In the genomic region with DNA sequence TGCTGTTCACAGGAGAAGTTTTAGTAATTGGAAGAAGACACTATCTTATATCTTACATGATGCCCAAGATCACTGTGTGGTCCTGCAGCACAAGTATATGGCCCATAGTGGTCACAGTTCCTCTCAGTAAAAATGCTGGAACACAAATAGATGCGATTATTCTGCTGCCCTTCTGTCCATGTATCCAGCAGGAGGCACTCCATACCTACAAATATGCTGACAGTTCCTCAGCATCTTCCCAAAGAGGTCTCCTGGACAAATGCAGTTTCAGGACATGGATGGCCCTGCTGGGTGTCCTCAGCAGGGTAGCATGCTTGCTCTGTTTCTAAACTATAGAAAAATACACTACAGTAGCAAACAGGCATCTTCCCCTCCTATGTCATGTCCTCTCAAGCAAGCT, we compare ENCODE assay signal across 14 mouse cellular contexts. TPM values are rescaled to one million over a fixed set of nuclear protein-coding genes. Genes with fewer than 3 reads are reported as not detected.
A peak's percentile ranks its signal among the peaks of the same experiment; 100 is the strongest.
DNase-seq lines count a peak whose midpoint lies in the region; ATAC-seq and TF ChIP-seq lines count a peak whose summit lies in the region.
"Not testable (repeated sequence)": the region's sequence is repeated elsewhere in the genome, so short reads cannot be mapped to it uniquely, and the experiment has no call there.
"Had no signal": no experiment of that assay in that cellular context is flagged by ENCODE, and none has a peak within 500 bp of the region (broad histone marks: within the 10 kb centered on the region; RNA-seq: fewer than 3 reads in every experiment).

No protein-coding gene starts in this region.

- TF ChIP-seq EP300 in heart, adult 2 months (IDR thresholded peaks at IDR 0.05; ENCODE audit: insufficient read depth, low read depth, low read length); lung, postnatal 0 days (IDR thresholded peaks at IDR 0.05): not testable (repeated sequence)

- TF ChIP-seq CTCF in heart, adult 2 months (IDR thresholded peaks at IDR 0.05), result peak; percentile 53
- peak; percentile 64 for TF ChIP-seq CTCF in lung, postnatal 0 days (IDR thresholded peaks at IDR 0.05)

- not testable (repeated sequence) for ATAC-seq in lung, postnatal 0 days

- H3K4me2 ChIP-seq in lung, postnatal 0 days (replicated peaks; ENCODE audit: low read depth, low read length), result not testable (repeated sequence)

- TF ChIP-seq POLR2A in heart, adult 2 months (IDR thresholded peaks at IDR 0.05; ENCODE audit: insufficient read depth, low read depth, low read length), result not testable (repeated sequence)

- not testable (repeated sequence) for H3K4me3 ChIP-seq in heart, adult 2 months; lung, postnatal 0 days (ENCODE audit: low read depth, low read length)

- not testable (repeated sequence) for H3K9me3 ChIP-seq in lung, postnatal 0 days (ENCODE audit: low read length)

- intact Hi-C loops in heart, adult 2 months (cut with DNase I), result loop anchor here (5.0 to 10.0 kb wide), 2 partner anchors 111 to 403 kb away; no protein-coding TSS in a partner anchor

- H3K27ac ChIP-seq in heart, adult 2 months; lung, postnatal 0 days (ENCODE audit: low read length): not testable (repeated sequence)

- not testable (repeated sequence) for H3K27me3 ChIP-seq in heart, adult 2 months (ENCODE audit: control insufficient read depth, insufficient read depth, low read length); lung, postnatal 0 days (replicated peaks; ENCODE audit: insufficient read depth, low read length)

- not testable (repeated sequence) for H3K4me1 ChIP-seq in heart, adult 2 months (ENCODE audit: control insufficient read depth, insufficient read depth, low read length); lung, postnatal 0 days (ENCODE audit: insufficient read depth, low read depth, low read length)

- H3K79me2 ChIP-seq in heart, adult 2 months (replicated peaks; ENCODE audit: control insufficient read depth, insufficient read depth, low read length), result not testable (repeated sequence)

- not testable (repeated sequence) for H3K9ac ChIP-seq in heart, adult 2 months (ENCODE audit: low read depth, low read length); lung, postnatal 0 days (replicated peaks; ENCODE audit: low read depth)

- WGBS in heart, adult 2 months, result 11% methylated on average over 1 of the region's 1 CpGs
- WGBS in lung, postnatal 0 days, result 0% methylated on average over 1 of the region's 1 CpGs

- DNase-seq in 3T3-L1 (ENCODE audit: low read depth, low spot score), result peak; percentile 67
- DNase-seq in adrenal gland, adult (ENCODE audit: inconsistent age in 2 of 2, low spot score in 1 of 2), result peak; percentile 13 to 58
- DNase-seq in embryo, embryonic 10.5 days (ENCODE audit: low spot score), result peak; percentile 45
- DNase-seq in heart, adult 2 months, result not testable (repeated sequence)
- DNase-seq in kidney, adult 18-20 months, result peak; percentile 21
- DNase-seq in layer of hippocampus, postnatal 14 days (ENCODE audit: low spot score in 2 of 2), result peak; percentile 34 to 45
- peak; percentile 19 for DNase-seq in lung, postnatal 0 days (ENCODE audit: low spot score)
- peak; percentile 6 for DNase-seq in retina, postnatal 7 days (ENCODE audit: low read depth, low spot score)

- not testable (repeated sequence) for H3K36me3 ChIP-seq in heart, adult 2 months (ENCODE audit: control insufficient read depth, insufficient read depth, low read length); lung, postnatal 0 days (ENCODE audit: insufficient read depth, low read length)

RNA-seq across cellular contexts. Expression of a gene that starts 52.4 kb away (rescaled TPM):
- total RNA-seq in heart, adult 2 months (2021), result not detected
- polyA plus RNA-seq in heart, adult 2 months (2012; rRNA removed), result not detected in 2 replicates
- total RNA-seq in layer of hippocampus, postnatal 14 days (2021), result not detected
- polyA plus RNA-seq in lung, postnatal 0 days (2015; fragmentation: Nextera tagmentation; extraction: Ambion mirVana), result not detected in 2 replicates
- total RNA-seq: left cerebral cortex, postnatal 10 days had no signal
- polyA plus RNA-seq: gonadal fat pad, adult 2 months; hindbrain, embryonic 12.5 days; kidney, embryonic 14.5 days; liver, embryonic 16.5 days; midbrain, embryonic 11.5 days had no signal
